Mouse (Mus musculus) forebrain, embryonic 15.5 days (tissue): ENCODE results near the gene Ccdc88b. TPM values are rescaled to one million over a fixed set of nuclear protein-coding genes. Genes with fewer than 3 reads are reported as not detected.

ENCODE experiments used
- ATAC-seq: fragments of 200-750 bp; cut with Nextera tagmentation; replicated peaks from 2 replicates; pipeline ENCODE4 v1.8.0; 2017; ENCODE audit warnings: mild to moderate bottlenecking, moderate TSS enrichment, moderate library complexity
- H3K27ac ChIP-seq: fragments of 300-500 bp; sonication (generic); replicated peaks from 2 replicates; pipeline ENCODE4 v1.5.1; 2015; ENCODE audit warnings: mild to moderate bottlenecking, inconsistent platforms
- H3K27me3 ChIP-seq: fragments of 300-500 bp; sonication (generic); 2 replicates; pipeline ENCODE4 v1.6.1; 2015; ENCODE audit warnings: inconsistent platforms
- H3K36me3 ChIP-seq: fragments of 300-500 bp; sonication (generic); 2 replicates; pipeline ENCODE4 v1.6.1; 2015; ENCODE audit warnings: mild to moderate bottlenecking, inconsistent platforms
- H3K4me1 ChIP-seq: fragments of 300-500 bp; sonication (generic); 2 replicates; pipeline ENCODE4 v1.6.1; 2015; ENCODE audit warnings: inconsistent platforms
- H3K4me2 ChIP-seq: fragments of 300-500 bp; sonication (generic); replicated peaks from 2 replicates; pipeline ENCODE4 v1.6.1; 2015; ENCODE audit warnings: mild to moderate bottlenecking, inconsistent platforms
- H3K4me3 ChIP-seq: fragments of 300-500 bp; sonication (generic); 2 replicates; pipeline ENCODE4 v1.5.1; 2015; ENCODE audit warnings: mild to moderate bottlenecking, inconsistent platforms
- H3K9ac ChIP-seq: fragments of 300-500 bp; sonication (generic); replicated peaks from 2 replicates; pipeline ENCODE4 v1.6.1; 2015; ENCODE audit warnings: mild to moderate bottlenecking, inconsistent platforms
- H3K9me3 ChIP-seq: fragments of 300-500 bp; sonication (generic); 2 replicates; pipeline ENCODE4 v1.6.1; 2016; ENCODE audit warnings: inconsistent platforms
- WGBS: fragments of 180-500 bp; shearing (Covaris S2); methylation state at CpG from one replicate; pipeline ENCODE4 v1.1.7; 2015; ENCODE audit warnings: mixed read lengths; 5-methylcytosine and 5-hydroxymethylcytosine counted together
- polyA plus RNA-seq: library from polyadenylated mRNA; unstranded; fragments of >200 nt; fragmentation: Nextera tagmentation; extraction: Ambion mirVana; gene quantifications from 2 replicates; pipeline ENCODE4 v1.2.1, GENCODE M21; 2015

Gene Ccdc88b
- polyA plus RNA-seq, 1 experiment from 2014 or later: 0.71 TPM

DNA sequence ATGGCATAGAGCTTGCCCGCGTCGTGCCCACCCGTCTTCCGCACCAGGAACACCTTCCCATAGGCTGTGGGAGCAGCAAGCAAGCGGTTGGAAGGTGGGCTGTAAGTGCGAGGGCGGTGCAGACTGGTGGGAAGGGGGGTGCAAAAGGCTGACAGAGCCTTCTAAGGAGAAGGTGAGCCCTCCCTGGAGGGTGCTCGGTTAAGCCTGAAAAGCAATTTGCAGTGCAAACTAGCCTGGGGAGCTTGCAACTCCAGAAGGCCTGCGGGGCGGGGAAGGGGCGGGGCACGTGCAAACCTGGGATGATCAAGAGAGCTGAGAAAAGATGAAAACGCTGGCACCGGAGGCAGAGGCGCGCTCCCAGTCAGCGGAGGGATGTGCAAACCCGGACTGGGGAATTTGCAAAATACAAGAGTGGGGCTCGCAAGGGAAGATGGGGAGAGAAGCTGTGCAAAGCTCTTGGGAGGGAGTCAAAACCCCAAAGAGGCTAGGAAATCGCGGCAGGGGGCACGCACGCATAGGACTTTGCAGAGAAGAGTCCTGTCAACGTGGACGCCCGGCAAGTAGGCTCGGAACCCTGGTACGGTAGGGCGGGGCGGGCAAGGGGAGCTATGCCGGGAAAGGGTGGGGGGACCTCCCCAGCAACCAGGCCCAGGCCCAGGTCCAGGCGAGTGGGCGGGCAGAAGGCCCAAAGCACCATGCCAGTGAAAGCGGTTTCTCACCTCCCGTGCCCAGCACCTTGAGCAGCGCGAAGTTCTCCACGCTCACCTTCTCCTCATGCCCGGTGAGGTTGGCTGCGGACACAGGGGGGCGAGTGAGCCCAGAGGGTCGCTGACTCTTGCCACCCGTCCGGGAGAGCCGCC lies 18.2 kb downstream of the Ccdc88b start:
- H3K9me3 ChIP-seq: no peaks in the 10 kb centered on the region
- WGBS: 1% methylated on average over 46 of the region's 46 CpGs

GRCm38 (mm10) chr19:6832363-6832762 lies 25.6 kb downstream of the Ccdc88b start:
- 86% methylated on average over 8 of the region's 8 CpGs for WGBS
- Histone ChIP-seq H3K4me1 (peaks cover 23% of the 10 kb centered on the region), H3K9me3 (no peaks in the 10 kb centered on the region), H3K27me3 (peaks cover 38% of the 10 kb centered on the region), H3K9ac (no peak overlapping the region), H3K4me2 (no peak overlapping the region), H3K4me3 (no peak overlapping the region), H3K36me3 (no peaks in the 10 kb centered on the region), H3K27ac (no peak overlapping the region)
- ATAC-seq: no peak

More for the DNA sequence above, 18.2 kb downstream of the Ccdc88b start:
- Histone ChIP-seq H3K36me3 (no peaks in the 10 kb centered on the region), H3K27me3 (peaks cover 18% of the 10 kb centered on the region), H3K9ac (peak overlapping the region; percentile 64), H3K4me3 (peak overlapping the region; percentile 63), H3K4me1 (peaks cover 23% of the 10 kb centered on the region), H3K4me2 (peak overlapping the region; percentile 100), H3K27ac (no peak overlapping the region)
- peak; percentile 61 for ATAC-seq

DNA sequence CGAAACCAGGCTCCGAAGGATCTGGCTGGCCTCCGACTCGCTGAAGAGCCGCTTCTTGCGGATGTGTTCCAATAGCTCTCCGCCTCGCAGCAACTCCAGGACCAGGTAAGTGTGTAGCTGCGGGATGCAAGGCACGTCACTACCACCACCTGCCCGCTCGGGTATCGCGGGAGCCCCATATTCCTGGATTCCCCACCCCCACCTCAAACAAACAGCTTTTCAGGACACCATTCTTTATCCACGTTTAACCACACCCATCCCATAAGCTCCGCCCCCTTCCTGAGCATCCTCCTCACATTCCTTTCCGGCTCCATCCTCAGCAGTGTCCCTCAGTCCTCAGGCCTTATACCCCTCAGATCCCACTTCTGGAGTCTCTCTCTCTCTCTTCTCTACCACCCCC lies 26.7 kb downstream of the Ccdc88b start:
- peaks cover 38% of the 10 kb centered on the region for H3K27me3 ChIP-seq
- no peak for ATAC-seq
- H3K4me1 ChIP-seq: peaks cover 23% of the 10 kb centered on the region

DNA sequence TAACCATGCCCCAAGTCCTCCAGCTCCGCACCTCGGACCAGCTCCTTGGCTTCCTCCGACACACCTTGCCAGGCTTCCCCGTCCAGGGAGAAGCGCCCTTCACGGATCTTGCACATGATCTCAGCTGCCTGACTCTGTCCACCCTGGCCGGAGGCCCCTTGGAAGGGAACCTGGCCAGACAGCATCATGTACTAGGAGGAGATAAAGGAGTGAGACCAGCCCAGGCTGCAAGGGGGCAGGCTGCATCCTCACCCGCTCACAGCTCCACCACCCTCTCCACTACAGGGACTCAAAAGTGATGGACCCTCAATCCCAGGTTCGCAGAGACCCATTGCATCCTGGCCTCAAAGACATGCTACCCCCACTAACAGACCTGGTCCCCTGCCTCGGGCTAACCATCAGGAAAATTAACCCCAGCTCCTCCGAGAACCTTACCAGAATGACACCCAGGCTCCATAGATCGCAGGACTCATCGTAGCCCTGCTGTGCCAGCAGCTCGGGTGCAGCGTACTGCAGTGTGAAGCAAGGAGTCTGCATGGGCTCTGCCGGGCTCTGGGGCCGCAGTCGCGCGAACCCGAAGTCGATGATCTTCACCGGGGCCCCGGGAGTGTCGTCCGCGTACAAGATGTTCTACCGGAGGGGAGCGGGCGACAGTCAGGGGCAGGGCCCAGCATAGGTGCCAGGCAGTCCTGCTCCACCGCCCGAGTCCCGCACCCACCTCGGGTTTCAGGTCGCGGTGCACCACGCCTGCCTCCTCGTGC lies 27.3 kb downstream of the Ccdc88b start:
- Histone ChIP-seq H3K9me3 (no peaks in the 10 kb centered on the region), H3K27ac (no peak overlapping the region), H3K36me3 (no peaks in the 10 kb centered on the region), H3K4me3 (peak overlapping the region; percentile 44), H3K9ac (peak overlapping the region; percentile 30), H3K4me1 (peaks cover 23% of the 10 kb centered on the region), H3K4me2 (peak overlapping the region; percentile 63), H3K27me3 (peaks cover 38% of the 10 kb centered on the region)
- 7% methylated on average over 38 of the region's 38 CpGs for WGBS
- ATAC-seq: no peak; the same call in 1 of the 2 replicates

More for the DNA sequence above, 26.7 kb downstream of the Ccdc88b start:
- peak overlapping the region; percentile 30 for H3K9ac ChIP-seq
- H3K4me3 ChIP-seq: peak overlapping the region; percentile 44
- no peaks in the 10 kb centered on the region for H3K36me3 ChIP-seq
- peak overlapping the region; percentile 63 for H3K4me2 ChIP-seq
- no peaks in the 10 kb centered on the region for H3K9me3 ChIP-seq
- no peak overlapping the region for H3K27ac ChIP-seq
- WGBS: 3% methylated on average over 17 of the region's 17 CpGs

DNA sequence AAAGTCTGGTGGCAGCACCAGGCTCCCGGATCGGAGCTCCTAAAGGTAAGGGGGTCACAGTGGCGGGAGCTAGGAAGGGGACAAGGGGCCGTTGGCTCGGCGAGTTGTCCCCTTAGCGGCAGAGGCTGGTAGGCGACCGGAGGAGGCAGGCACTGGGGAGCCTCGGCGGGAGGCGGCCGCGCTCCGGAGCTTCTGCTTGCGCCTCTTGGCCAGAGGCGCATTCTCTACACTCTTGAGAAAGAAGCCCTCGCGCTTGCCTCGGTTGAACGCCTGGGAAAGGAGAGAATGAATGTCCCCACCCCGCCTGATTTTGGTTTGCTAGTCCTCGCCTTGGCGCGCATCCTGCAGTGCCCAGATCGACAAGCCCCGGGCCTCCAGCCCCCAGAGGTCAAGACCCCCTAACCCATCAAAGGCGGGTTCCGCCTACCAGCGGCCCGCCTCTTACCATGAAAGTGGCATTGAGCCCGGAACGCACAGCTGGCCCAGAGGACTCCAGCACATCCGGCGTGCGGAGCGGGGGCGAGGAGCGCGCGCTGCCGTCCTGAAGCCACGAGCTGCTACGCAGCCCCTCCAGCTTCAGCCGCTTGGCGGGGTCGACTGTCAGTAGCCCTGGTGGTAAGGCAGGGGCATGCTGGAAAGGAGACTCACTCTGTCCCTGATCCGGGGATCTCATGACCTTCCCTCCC lies 28.0 kb downstream of the Ccdc88b start:
- H3K27ac ChIP-seq: no peak overlapping the region
- WGBS: 5% methylated on average over 48 of the region's 48 CpGs
- H3K9ac ChIP-seq: peak overlapping the region; percentile 30
- peak overlapping the region; percentile 63 for H3K4me2 ChIP-seq
- peaks cover 38% of the 10 kb centered on the region for H3K27me3 ChIP-seq
- H3K4me1 ChIP-seq: peaks cover 23% of the 10 kb centered on the region
- H3K9me3 ChIP-seq: no peaks in the 10 kb centered on the region
- peak overlapping the region; percentile 44 for H3K4me3 ChIP-seq
- no peak for ATAC-seq
- H3K36me3 ChIP-seq: no peaks in the 10 kb centered on the region

DNA sequence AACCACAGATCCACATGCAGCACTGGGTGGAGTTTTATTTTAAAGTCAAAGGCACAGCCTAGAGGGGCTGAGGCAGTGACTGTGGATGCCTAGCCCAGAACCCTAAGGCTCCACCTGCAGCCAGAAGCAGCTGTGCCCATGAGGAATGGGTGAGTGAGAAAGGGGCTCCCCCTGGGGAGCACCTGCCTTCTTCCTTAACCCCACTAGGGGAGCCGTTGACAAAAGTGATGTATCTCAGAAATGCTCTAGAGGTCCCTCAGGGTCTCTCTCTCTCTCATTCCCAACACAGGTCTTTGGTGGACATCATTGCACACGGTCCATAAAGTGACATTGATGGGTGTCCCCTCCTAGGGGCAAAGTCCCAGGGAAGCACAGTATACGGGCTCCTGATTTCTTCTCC lies 28.9 kb downstream of the Ccdc88b start:
- Histone ChIP-seq H3K9ac (no peak overlapping the region), H3K36me3 (no peaks in the 10 kb centered on the region), H3K4me1 (peaks cover 23% of the 10 kb centered on the region), H3K9me3 (no peaks in the 10 kb centered on the region), H3K4me2 (peak overlapping the region; percentile 63; the same call in 1 of the 2 replicates), H3K27ac (no peak overlapping the region), H3K27me3 (peaks cover 38% of the 10 kb centered on the region), H3K4me3 (peak overlapping the region; percentile 44; the same call in 1 of the 2 replicates)
- WGBS: 31% methylated on average over 3 of the region's 3 CpGs
- no peak for ATAC-seq

GRCm38 (mm10) chr19:6826601-6827000 lies 31.4 kb downstream of the Ccdc88b start:
- Histone ChIP-seq H3K4me2 (no peak overlapping the region), H3K4me1 (peaks cover 23% of the 10 kb centered on the region), H3K4me3 (no peak overlapping the region), H3K9ac (no peak overlapping the region), H3K9me3 (no peaks in the 10 kb centered on the region), H3K27me3 (peaks cover 31% of the 10 kb centered on the region), H3K36me3 (no peaks in the 10 kb centered on the region), H3K27ac (no peak overlapping the region)
- ATAC-seq: no peak
- 80% methylated on average over 3 of the region's 3 CpGs for WGBS

- Histone ChIP-seq H3K4me3 (no peak overlapping the region), H3K4me2 (no peak overlapping the region), H3K27ac (no peak overlapping the region), H3K9ac (no peak overlapping the region), H3K27me3 (peaks cover 20% of the 10 kb centered on the region), H3K4me1 (peaks cover 13% of the 10 kb centered on the region), H3K9me3 (no peaks in the 10 kb centered on the region), H3K36me3 (no peaks in the 10 kb centered on the region)
- ATAC-seq: no peak
- 85% methylated on average over 6 of the region's 6 CpGs for WGBS
Measured at GRCm38 (mm10) chr19:6825384-6825783, 32.6 kb downstream of the Ccdc88b start.

DNA sequence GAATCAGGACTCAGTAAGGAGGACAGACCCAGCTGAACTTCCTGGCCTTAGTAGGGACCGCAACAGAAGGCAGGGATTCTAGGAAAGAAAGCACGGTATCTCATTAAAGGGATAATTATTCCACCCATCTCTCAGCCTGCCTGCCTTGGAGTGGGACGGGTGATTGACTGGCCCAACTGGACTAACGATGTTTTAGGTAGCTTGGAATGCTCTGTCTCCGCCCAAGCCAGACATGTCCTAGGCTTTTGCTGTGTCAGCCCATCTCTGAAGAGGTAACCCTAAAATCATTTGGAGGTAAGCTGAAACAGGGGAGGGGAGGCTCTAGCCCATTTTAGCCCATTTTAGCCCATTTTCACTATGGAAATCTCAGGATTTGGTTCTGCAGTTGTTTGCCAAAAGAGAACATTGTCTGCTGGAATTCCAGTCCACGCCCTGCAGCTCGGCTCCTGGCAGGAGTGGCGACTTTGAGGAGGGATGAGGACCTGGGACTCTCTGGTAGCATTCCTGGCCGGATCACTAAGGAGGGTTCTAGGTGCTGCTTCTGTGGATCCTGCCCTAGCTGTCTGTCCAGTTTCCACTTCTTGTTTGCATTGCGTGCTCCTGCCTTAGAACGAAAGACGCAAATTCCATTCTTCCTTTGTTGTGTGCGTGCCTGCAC lies 37.3 kb downstream of the Ccdc88b start:
- Histone ChIP-seq H3K27me3 (no peaks in the 10 kb centered on the region), H3K36me3 (no peaks in the 10 kb centered on the region), H3K9ac (no peak overlapping the region), H3K4me3 (no peak overlapping the region), H3K27ac (no peak overlapping the region), H3K4me2 (no peak overlapping the region), H3K9me3 (no peaks in the 10 kb centered on the region), H3K4me1 (no peaks in the 10 kb centered on the region)
- 76% methylated on average over 13 of the region's 13 CpGs for WGBS
- no peak for ATAC-seq

GRCm38 (mm10) chr19:6819143-6819827 lies 38.7 kb downstream of the Ccdc88b start:
- Histone ChIP-seq H3K27me3 (no peaks in the 10 kb centered on the region), H3K9ac (no peak overlapping the region), H3K27ac (no peak overlapping the region), H3K36me3 (no peaks in the 10 kb centered on the region), H3K4me1 (no peaks in the 10 kb centered on the region), H3K4me2 (no peak overlapping the region), H3K9me3 (no peaks in the 10 kb centered on the region), H3K4me3 (no peak overlapping the region)
- 33% methylated on average over 10 of the region's 10 CpGs for WGBS
- ATAC-seq: no peak

DNA sequence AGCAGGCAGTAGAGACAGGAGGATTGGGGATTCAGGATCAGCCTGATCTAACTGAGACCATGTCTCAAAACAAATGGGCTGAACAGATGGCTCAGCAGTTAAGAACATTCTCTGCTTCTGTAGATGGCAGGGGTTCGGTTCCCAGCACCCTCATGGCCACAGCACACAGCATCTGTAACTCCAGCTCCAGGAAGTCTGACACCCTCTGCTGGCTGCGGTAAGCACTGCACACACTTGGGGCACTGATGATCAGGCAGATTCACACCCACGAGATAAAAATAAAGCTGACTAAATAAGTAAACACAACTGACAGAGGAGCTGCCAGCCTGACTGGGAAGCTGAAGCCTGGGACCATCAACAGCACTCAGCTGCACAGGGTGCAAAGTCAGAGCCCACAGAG lies 43.1 kb downstream of the Ccdc88b start:
- no peaks in the 10 kb centered on the region for H3K9me3 ChIP-seq
- no peaks in the 10 kb centered on the region for H3K36me3 ChIP-seq
- no peak for ATAC-seq
- no peaks in the 10 kb centered on the region for H3K27me3 ChIP-seq
- no peaks in the 10 kb centered on the region for H3K4me1 ChIP-seq
- H3K4me2 ChIP-seq: no peak overlapping the region
- WGBS: 89% methylated on average over 3 of the region's 3 CpGs
- no peak overlapping the region for H3K27ac ChIP-seq
- H3K9ac ChIP-seq: no peak overlapping the region
- no peak overlapping the region for H3K4me3 ChIP-seq
